Mouse (Mus musculus): ENCODE data around the gene Psmd14.

DNA sequence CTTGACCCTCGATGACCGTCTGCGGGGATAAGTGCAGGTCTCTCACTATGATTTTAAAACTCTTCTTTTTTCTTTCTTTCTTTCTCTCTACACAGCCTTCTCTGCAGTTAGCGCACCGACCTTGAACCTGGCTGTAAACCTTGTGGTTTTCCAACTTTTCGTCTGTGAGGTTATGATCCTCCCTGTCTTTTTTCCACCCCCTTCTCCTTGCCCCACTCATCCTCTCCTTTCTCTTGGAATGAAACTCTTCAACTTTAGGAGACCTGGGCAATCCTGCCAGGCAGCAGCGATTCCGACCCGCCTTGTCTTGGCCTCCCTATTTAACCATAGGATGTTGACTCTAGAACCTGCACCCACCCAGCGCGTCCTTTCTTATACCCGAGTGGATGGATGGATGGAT, 101.0 kb downstream of the Psmd14 start:
- TF ChIP-seq CTCF (IDR thresholded peaks at IDR 0.05) (no peak), POLR2A (IDR thresholded peaks at IDR 0.05; ENCODE audit: insufficient read depth, low read depth, low read length) (no peak)

Measured in heart, adult 2 months (tissue).